Mouse (Mus musculus): ENCODE data around the gene Coq7.

Gene Coq7

DNA sequence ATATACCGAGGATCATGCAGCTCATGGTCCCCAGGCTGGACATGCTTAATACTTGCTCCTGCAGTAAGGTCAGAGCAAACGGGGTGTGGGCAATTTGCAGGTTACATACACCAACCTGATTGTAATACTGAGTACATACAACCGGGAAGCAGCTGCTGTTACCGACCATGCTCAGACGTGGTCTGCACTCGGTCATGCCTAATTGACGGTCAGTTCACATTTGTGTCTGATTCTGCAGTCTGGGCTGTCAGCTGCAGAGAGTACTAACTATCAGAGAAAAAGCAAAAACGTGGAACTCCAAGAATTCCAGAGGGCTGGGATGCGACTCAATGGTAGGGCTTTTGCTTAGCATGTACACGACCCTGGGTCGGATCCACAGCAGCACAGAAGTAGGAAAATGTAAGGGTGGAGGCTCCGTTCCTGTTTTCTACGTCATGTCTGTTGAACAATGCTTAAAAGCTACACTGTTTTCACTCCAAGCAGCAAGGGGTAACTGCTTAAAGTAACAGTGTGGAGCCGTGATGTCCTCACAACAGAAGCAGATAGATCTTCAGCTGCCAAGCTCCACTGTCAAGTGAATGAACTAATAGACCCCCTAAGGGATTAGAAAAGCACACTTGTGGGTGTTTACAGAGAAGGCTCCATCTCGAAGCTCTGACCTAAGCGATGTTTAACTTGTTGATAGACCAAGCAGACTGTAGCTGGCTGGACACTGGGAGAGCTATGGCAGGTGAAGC, 71.6 kb downstream of the Coq7 start:
- no peak for DNase-seq

Data from cerebellum, postnatal 25 days (tissue).